Mouse (Mus musculus) layer of hippocampus, postnatal 36 days (tissue): ENCODE data around the gene Tet3. TPM values are rescaled to one million over a fixed set of nuclear protein-coding genes. Genes with fewer than 3 reads are reported as not detected.

ENCODE experiments used
- DNase-seq, 2 experiments: peaks; one replicate each; pipeline ENCODE4 v3.0.0; 2022
- total RNA-seq, 2 experiments: library from RNA; stranded (reverse); gene quantifications; 2 replicates each; pipeline ENCODE4 v1.2.3; 2021

Gene Tet3
- total RNA-seq, 2 experiments from 2014 or later: 58.9 to 67.8 TPM

- DNase-seq: peak in 1 of 2 experiments; percentile 48
Measured at GRCm38 (mm10) chr6:83439781-83440180, 19.1 kb downstream of the Tet3 start.

DNA sequence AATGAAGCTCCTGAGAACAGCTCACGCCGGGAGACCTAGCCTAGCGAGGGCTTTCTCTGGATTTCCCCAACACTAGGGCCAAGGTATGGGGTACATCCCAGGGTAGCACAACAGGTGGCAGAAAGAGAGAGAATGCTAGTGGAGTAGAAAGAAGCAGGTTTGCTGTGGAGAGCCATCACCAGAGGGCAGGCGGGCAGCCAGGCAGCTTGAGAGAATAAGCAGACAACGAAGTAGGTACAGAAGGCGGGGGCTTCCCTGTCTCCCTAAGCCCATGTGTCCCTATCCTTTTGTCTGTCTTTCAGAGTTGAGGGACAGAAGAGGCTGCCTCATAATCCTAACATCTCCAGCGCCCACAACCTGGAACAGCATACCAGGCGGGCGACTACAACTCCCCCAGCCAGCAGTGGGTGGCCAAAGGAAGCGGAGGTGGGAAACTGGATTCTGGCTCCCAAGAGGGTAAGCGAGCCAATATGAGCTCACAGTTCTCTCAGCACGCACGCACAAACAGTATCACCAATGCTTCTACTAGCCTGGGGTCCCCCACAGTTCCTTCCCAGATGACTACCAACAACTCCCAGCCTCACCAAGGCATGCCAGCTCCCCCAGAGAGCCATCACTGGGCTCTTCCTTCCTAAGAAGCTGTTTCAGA, 19.6 kb downstream of the Tet3 start:
- peak; percentile 46 to 49 for DNase-seq

GRCm38 (mm10) chr6:83438584-83438983, 20.3 kb downstream of the Tet3 start:
- DNase-seq: no peak

- DNase-seq: no peak
Measured at GRCm38 (mm10) chr6:83437802-83438201, 21.1 kb downstream of the Tet3 start.

DNA sequence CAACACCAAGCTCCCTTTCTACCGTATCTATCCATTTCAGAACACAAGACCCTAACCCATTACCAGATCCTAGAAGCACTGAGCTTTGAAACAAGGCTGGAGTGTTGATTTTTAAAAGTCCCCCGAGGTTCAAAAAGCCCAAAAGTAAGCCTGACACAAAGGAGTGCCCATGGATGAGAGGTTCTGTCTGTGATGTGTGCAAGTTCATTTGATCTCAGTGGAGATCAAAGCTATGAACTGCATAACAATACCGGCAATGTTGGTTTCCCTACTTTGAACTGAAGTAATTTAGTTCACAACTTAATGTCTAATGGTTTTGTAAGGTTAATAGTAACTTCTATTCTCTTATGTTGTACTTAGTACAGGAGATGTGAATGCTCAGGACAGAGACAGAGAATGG, 21.7 kb downstream of the Tet3 start:
- DNase-seq: no peak

DNA sequence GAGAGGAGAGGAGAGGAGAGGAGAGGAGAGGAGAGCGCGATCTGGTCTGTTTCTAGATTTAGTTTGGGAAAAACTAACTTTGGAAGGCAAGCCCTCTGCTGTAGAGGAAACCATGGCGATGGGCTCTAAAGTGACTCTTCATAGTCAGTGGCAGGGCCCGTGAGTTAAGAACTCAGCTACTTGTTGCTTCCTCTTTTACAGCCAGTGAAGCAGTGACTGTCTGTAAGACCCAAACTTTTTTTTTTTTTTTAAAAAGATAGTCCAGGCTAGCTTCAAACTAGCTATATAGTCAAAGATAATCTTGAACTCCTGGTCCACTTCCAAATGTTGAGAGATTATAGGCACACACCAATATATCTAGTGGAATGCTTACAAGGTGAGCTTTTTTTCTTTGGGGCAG, 22.3 kb downstream of the Tet3 start:
- no peak for DNase-seq

DNA sequence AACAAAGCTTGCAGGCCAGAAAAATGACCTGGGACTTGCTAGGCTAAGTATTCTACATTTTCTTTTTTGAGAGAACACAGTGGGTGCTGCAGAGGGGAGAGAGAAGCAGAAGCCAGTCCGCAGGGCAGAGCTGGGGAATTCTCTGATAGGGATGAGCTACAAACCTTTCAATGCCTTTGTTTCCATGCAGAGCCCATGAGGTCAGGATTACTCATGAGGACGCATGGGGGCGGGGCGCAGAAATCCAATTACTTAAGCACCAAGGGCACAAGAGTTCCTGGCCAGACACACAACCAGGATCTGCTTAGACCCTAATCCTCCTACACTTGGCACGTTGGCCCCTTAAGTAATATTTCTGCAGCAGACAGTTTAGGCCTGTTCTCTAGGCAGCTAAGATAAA, 23.7 kb downstream of the Tet3 start:
- no peak for DNase-seq

GRCm38 (mm10) chr6:83433546-83433945, 25.3 kb downstream of the Tet3 start:
- DNase-seq: no peak

DNA sequence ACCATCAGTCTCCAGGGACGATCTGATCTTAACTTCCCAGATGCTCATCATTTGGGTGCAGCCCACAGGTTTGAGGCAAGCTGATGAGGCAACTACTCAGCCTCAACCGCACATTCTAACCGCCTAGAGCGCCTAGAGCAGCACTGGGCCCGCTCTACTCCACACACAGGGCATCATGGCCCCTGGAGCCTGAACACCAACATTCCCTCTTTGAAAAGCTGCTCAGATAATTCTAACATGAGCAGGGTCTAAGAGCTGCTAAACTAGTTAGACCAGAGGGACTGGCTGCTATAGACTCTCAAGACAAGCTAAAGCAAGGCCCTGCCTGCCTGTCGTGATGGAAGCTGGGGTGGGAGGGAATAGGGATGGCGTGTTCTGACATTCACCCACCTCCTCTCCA, 25.9 kb downstream of the Tet3 start:
- no peak for DNase-seq

DNA sequence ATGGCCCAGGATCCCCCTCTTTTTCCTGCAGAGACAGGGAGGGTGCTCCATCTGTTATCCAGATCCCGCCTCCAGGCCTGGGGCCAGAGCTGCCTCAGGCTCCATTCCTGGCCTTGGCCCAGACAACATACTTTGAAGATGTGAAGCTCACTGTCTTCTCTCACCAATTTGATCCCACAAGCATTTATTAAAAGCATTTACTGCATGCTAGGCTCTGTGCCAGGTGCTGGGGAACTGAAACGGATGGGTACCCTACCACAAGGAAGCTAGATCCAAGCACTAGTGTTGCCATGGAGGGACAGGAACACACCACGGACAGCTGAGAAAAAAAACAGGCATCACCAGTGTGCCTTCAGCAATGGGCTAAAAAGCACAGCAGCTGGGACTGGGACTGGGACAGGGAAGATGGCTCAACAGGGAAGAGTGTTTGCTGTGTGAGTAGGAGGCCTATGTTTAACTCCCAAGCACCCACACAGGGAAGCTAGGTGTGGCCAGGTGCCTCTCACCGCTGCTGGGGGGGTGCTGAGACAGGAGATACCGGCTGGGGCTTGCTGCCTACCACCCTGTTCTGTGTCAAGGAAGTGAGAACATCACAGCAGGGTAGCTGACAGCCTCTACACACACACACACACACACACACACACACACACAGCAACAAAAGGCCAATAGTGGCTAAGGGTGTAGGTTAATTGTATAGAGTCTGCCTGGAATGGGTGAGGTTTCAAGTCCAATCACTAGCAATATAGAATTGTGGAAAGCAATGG, 30.7 kb downstream of the Tet3 start:
- peak; percentile 54 to 62 for DNase-seq

GRCm38 (mm10) chr6:83427512-83427911, 31.4 kb downstream of the Tet3 start:
- no peak for DNase-seq

DNA sequence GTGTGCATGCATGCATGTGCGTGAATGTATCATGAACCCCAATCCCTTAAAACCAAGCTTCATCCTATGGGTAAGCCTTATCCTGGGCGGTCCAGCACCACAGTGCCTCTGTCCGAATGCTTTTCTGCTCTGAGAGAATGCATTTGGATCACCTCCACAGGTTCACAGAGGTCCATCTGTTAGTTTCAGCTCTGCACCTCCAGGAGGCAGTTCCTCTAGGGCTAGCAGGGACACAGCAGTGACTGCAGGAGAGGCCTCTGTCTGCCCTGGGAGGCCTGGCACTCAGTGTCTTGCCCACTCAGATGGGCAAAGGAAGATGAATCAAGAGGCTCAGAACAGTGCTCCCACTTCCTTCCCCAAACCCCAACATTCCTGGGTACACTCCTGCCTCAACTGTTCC, 32.3 kb downstream of the Tet3 start:
- no peak for DNase-seq

- DNase-seq: no peak
Measured at GRCm38 (mm10) chr6:83424053-83424404, 34.9 kb downstream of the Tet3 start.

DNA sequence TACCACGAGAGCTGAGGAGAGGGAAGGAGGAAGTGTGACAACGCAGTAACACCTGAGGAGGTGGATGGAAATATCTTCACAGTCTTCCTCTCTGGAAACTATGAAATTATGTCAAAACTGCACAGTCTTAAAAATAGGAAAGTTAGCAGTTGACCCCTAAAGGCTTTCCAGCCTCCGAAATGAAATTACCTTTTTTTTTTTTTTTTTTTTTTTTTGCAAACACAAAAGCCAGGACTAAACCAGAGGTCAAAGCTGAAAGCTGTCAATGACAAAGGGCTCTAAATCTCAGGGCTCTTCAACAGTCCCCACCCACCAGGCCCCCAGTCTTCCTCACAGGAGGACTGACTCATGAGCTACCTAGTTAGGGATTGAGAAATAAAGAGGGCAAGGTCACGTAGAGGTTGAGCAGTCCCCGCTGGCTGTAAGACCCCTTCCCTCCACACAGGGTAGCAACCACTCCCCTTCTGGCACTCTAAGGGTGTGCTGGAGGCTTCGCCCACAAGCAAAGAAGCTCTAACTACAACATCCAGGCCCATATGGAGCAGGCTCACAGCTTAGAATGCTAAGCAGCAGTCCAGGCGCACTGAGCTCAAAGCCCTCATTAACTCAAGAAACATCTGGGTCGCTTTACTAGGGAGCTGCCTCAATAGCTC, 35.4 kb downstream of the Tet3 start:
- no peak for DNase-seq

DNA sequence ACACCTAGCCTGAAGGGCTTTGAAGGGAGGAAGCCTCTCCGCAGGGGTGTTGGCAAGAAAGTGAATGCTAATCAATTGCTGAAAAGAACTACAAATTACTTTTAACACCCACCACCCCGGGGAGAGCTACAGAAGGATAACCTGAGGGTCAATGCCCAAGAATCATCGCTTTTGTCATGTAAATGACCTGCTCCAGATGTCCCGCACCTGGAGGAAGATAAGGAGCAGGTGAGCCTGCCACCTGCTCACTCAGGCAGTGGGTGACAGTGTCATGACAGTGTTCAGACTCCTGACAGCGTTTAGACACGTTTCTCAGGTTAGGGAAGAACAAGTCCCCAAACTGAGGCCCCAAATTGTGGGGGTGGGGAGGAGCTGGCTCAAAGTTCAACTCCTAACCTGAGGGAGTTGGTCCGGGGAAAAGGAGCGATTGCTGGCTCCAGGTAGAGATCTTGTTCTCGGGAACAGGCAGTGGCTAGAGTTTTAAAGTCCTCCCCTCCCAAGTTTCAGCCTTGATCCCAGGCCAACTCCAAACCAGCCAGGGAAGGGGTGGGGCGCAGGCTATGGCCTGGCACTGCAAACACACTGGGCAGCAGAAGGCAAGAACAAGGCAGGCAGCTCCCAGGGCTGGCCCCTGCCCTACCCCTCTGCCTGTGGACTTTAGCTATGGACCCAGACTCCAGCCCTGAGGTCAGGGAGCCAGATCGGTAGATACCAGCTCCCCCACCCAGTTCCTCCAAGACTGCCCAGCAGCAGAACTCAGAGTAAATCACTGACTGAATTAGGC, 36.8 kb downstream of the Tet3 start:
- no peak for DNase-seq

DNA sequence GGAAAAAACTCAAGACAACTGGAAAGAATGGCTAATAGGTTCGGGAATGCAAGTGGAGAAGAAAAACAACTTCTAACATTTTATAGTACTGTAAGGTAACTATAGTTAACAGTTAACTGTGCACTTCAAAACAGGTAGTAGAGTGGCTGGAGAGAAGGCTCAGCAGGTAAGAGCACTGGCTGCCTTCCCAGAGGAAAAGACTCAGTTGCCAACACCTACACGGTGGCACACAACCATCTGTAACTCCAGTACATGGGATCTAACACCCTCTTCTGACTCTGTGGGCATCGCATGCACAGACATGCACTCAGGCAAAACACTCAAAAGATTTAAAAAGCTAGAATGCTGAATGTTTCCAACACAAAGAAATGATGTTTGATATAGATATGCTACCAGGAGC, 39.4 kb downstream of the Tet3 start:
- no peak for DNase-seq

GRCm38 (mm10) chr6:83417531-83417930, 41.4 kb downstream of the Tet3 start:
- no peak for DNase-seq

GRCm38 (mm10) chr6:83417104-83417502, 41.8 kb downstream of the Tet3 start:
- DNase-seq: no peak

GRCm38 (mm10) chr6:83416261-83417103, 42.4 kb downstream of the Tet3 start:
- DNase-seq: no peak

GRCm38 (mm10) chr6:83415356-83415940, 43.4 kb downstream of the Tet3 start:
- DNase-seq: no peak

DNA sequence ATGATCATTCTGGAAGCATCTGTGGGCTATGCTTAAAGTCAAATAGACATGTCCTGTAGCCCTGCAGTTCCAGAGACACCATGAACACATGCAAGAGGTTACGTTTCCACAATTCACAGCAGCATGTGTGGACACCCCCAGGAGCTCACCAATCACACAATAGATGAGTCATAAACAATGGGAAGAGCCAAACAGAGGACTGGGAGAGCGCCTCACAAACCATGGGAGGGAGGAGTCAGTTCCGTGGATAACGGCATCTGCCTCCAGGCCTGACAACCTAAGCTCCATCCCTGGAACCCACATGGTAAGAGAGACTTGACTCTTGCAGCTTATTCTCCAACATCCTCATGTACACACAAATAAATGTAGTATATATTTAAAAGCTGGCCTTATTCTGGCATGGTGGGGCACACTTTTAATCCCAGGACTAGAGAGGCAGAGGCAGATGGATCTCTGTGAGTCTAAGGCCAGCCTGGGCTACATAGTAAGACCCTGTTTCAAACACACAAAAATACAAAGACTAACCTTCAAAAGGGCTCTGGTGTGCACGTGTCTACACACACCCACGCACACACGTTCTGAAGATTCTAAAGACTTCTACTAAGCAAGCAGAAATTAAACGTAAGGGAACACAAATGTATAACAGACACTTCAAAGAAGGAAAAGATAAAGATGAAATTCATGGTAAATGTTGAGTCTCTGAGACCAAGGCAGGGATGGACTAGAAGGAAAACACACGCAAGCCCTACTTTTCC, 44.1 kb downstream of the Tet3 start:
- no peak for DNase-seq
